Mouse (Mus musculus) stomach, postnatal 0 days (tissue): ENCODE data around the gene Polr3g. TPM values are rescaled to one million over a fixed set of nuclear protein-coding genes. Genes with fewer than 3 reads are reported as not detected.
"Not testable (repeated sequence)": the region's sequence is repeated elsewhere in the genome, so short reads cannot be mapped to it uniquely, and the experiment has no call there.

Experiments
- ATAC-seq: fragments of 200-750 bp; cut with Nextera tagmentation; 2 replicates; pipeline ENCODE4 v1.8.0; 2017; ENCODE audit not compliant: low FRiP score, low TSS enrichment
- DNase-seq: peaks from one replicate; pipeline ENCODE4 v3.0.0-alpha.2; 2016; ENCODE audit warnings: low spot score
- H3K27ac ChIP-seq: fragments of 300-500 bp; sonication (generic); replicated peaks from 2 replicates; pipeline ENCODE4 v1.5.1; 2014; ENCODE audit warnings: mild to moderate bottlenecking, control low read depth
- H3K27me3 ChIP-seq: fragments of 300-500 bp; sonication (generic); 2 replicates; pipeline ENCODE4 v1.6.1; 2014; ENCODE audit warnings: low read length; ENCODE audit not compliant: control insufficient read depth, insufficient read depth
- H3K36me3 ChIP-seq: fragments of 300-500 bp; sonication (generic); 2 replicates; pipeline ENCODE4 v1.6.1; 2014; ENCODE audit warnings: low read length, mixed read lengths; ENCODE audit not compliant: control insufficient read depth, insufficient read depth
- H3K4me1 ChIP-seq: fragments of 300-500 bp; sonication (generic); replicated peaks from 2 replicates; pipeline ENCODE4 v1.6.1; 2014; ENCODE audit warnings: antibody characterized with exemption; ENCODE audit not compliant: control insufficient read depth, insufficient read depth
- H3K4me2 ChIP-seq: fragments of 300-500 bp; sonication (generic); replicated peaks from 2 replicates; pipeline ENCODE4 v1.6.1; 2014; ENCODE audit warnings: low read depth, mild to moderate bottlenecking, control low read depth, moderate library complexity
- H3K4me3 ChIP-seq: fragments of 300-500 bp; sonication (generic); 2 replicates; pipeline ENCODE4 v1.5.1; 2014; ENCODE audit warnings: low read depth, low read length, control low read depth
- H3K9ac ChIP-seq: fragments of 300-500 bp; sonication (generic); 2 replicates; pipeline ENCODE4 v1.6.1; 2014; ENCODE audit warnings: mild to moderate bottlenecking, low read length, control low read depth, mixed read lengths
- H3K9me3 ChIP-seq: fragments of 300-500 bp; sonication (generic); 2 replicates; pipeline ENCODE4 v1.6.1; 2016; ENCODE audit warnings: low read length; ENCODE audit not compliant: control insufficient read depth
- CTCF ChIP-seq: IDR thresholded peaks from 2 replicates; pipeline ENCODE4 v1.5.1; 2016; ENCODE audit warnings: antibody characterized with exemption, low read depth, mild to moderate bottlenecking, moderate library complexity
- EP300 ChIP-seq: optimal IDR thresholded peaks from 2 replicates; pipeline ENCODE3; 2016; ENCODE audit warnings: antibody characterized with exemption
- WGBS: fragments of 180-500 bp; shearing (Covaris S2); extraction: QIAGEN DNeasy Blood & Tissue Kit; methylation state at CpG from one replicate; pipeline ENCODE4 v1.1.7; 2014; 5-methylcytosine and 5-hydroxymethylcytosine counted together
- polyA plus RNA-seq: library from polyadenylated mRNA; unstranded; fragments of >200 nt; fragmentation: Nextera tagmentation; extraction: Ambion mirVana; gene quantifications from 2 replicates; pipeline ENCODE4 v1.2.1, GENCODE M21; 2015

Gene Polr3g
- polyA plus RNA-seq, 1 experiment from 2014 or later = 39.6 TPM

- Histone ChIP-seq H3K4me1 (peaks cover 4% of the 10 kb centered on the region; the same call in 1 of the 2 replicates), H3K9ac (no peak within 1 kb of the TSS; the same call in 1 of the 2 replicates), H3K4me3 (peak within 1 kb of the TSS; percentile 26), H3K4me2 (peak within 1 kb of the TSS; percentile 58), H3K27ac (no peak within 1 kb of the TSS), H3K9me3 (no peaks in the 10 kb centered on the region), H3K36me3 (no peaks in the 10 kb centered on the region), H3K27me3 (no peaks in the 10 kb centered on the region)
- ATAC-seq (peak; percentile 98), DNase-seq (peak; percentile 79)
- WGBS = 2% methylated on average over 42 of the region's 42 CpGs
- TF ChIP-seq EP300 (no peak), CTCF (no peak)
Measured at GRCm38 (mm10) chr13:81632720-81633415, 77.9 kb downstream of the Polr3g start, which contains the start of gene Adgrv1. Gene Adgrv1, minus strand, starts transcription at chr13:81633154.

- Histone ChIP-seq H3K27me3 (no peaks in the 10 kb centered on the region), H3K9ac (no peak overlapping the region), H3K4me1 (peaks cover 4% of the 10 kb centered on the region; the same call in 1 of the 2 replicates), H3K9me3 (no peaks in the 10 kb centered on the region), H3K4me2 (no peak overlapping the region), H3K4me3 (no peak overlapping the region), H3K36me3 (no peaks in the 10 kb centered on the region), H3K27ac (no peak overlapping the region)
- DNase-seq (no peak), ATAC-seq (no peak)
- no peak for TF ChIP-seq EP300
- no peak for TF ChIP-seq CTCF
- WGBS = 60% methylated on average over 5 of the region's 5 CpGs
Measured at GRCm38 (mm10) chr13:81630566-81630965, 80.2 kb downstream of the Polr3g start.

- no peaks in the 10 kb centered on the region for H3K36me3 ChIP-seq
- WGBS = 56% methylated on average over 3 of the region's 3 CpGs
- no peak overlapping the region for H3K4me2 ChIP-seq
- DNase-seq (no peak), ATAC-seq (no peak)
- no peaks in the 10 kb centered on the region for H3K27me3 ChIP-seq
- H3K4me1 ChIP-seq = peaks cover 4% of the 10 kb centered on the region; the same call in 1 of the 2 replicates
- no peak overlapping the region for H3K4me3 ChIP-seq
- H3K9ac ChIP-seq = no peak overlapping the region
- TF ChIP-seq CTCF (no peak), EP300 (no peak)
- no peak overlapping the region for H3K27ac ChIP-seq
- no peaks in the 10 kb centered on the region for H3K9me3 ChIP-seq
Measured at GRCm38 (mm10) chr13:81629395-81629794, 81.4 kb downstream of the Polr3g start.

- Histone ChIP-seq H3K4me1 (peaks cover 4% of the 10 kb centered on the region; the same call in 1 of the 2 replicates), H3K27ac (no peak overlapping the region), H3K4me2 (no peak overlapping the region), H3K9me3 (no peaks in the 10 kb centered on the region), H3K4me3 (no peak overlapping the region), H3K36me3 (no peaks in the 10 kb centered on the region), H3K27me3 (no peaks in the 10 kb centered on the region), H3K9ac (no peak overlapping the region)
- DNase-seq = no peak
- 58% methylated on average over 2 of the region's 2 CpGs for WGBS
- ATAC-seq = no peak
- TF ChIP-seq CTCF (no peak), EP300 (no peak)
Measured at GRCm38 (mm10) chr13:81628631-81629190, 82.1 kb downstream of the Polr3g start.

GRCm38 (mm10) chr13:81627861-81628260 is 83.0 kb downstream of the Polr3g start:
- H3K4me2 ChIP-seq, H3K9me3 ChIP-seq: not testable (repeated sequence)
- WGBS = 55% methylated on average over 1 of the region's 1 CpGs

More at GRCm38 (mm10) chr13:81627861-81628260, 83.0 kb downstream of the Polr3g start:
- not testable (repeated sequence) for H3K27ac ChIP-seq, H3K4me3 ChIP-seq, H3K4me1 ChIP-seq, H3K27me3 ChIP-seq, ATAC-seq, H3K9ac ChIP-seq, DNase-seq, H3K36me3 ChIP-seq

Other genes starting within 250 kb of the Polr3g start
- 1.3 and 1.4 TPM in 2 replicates for gene Adgrv1, start 77.9 kb downstream of the Polr3g start, polyA plus RNA-seq
- 14.2 and 16.2 TPM in 2 replicates for gene Lysmd3, start 53.4 kb downstream of the Polr3g start, polyA plus RNA-seq
- gene Mblac2, start 328 bp upstream of the Polr3g start, polyA plus RNA-seq = 11.1 and 11.7 TPM in 2 replicates
- 166 and 170 TPM in 2 replicates for gene Cetn3, start 72.1 kb upstream of the Polr3g start, polyA plus RNA-seq